Mouse (Mus musculus) heart, postnatal 10 days (tissue): ENCODE measurements around the gene Wdr76. TPM values are rescaled to one million over a fixed set of nuclear protein-coding genes. Genes with fewer than 3 reads are reported as not detected.
"Not testable (repeated sequence)": the region's sequence is repeated elsewhere in the genome, so short reads cannot be mapped to it uniquely, and the experiment has no call there.

Experiments
- DNase-seq, 2 experiments: peaks; one replicate each; pipeline ENCODE4 v3.0.0; 2021
- intact Hi-C: fragments of 180-260 bp; cut with DNase I; formaldehyde crosslinking; loops from one replicate; pipeline ENCODE4 v1.15.1; 2025
- total RNA-seq, 2 experiments: library from RNA; stranded (reverse); gene quantifications; 2 replicates each; pipeline ENCODE4 v1.2.3; 2021

The Wdr76 gene
- total RNA-seq = 1 to 10 TPM; 6.2 to 8.3 TPM

GRCm38 (mm10) chr2:121505942-121506882, at the start of gene Wdr76, which contains the start of gene Mfap1a:
Wdr76 (plus strand) TSS chr2:121506723.
Mfap1a (minus strand) TSS chr2:121506665.
- DNase-seq = peak; percentile 88 to 89
- intact Hi-C loops = loop anchor here (5.0 kb wide), 1 partner anchor 34 kb away; the partner anchor contains the start of gene Mfap1b

- DNase-seq = no peak
- intact Hi-C loops = no loop called here
Observed at GRCm38 (mm10) chr2:121460071-121460470, 46.5 kb upstream of the Wdr76 start.

- DNase-seq, intact Hi-C loops: not testable (repeated sequence)
Observed at GRCm38 (mm10) chr2:121468982-121469381, 37.5 kb upstream of the Wdr76 start.

GRCm38 (mm10) chr2:121472783-121473182, 33.7 kb upstream of the Wdr76 start:
- intact Hi-C loops = loop anchor here (5.0 kb wide), 1 partner anchor 35 kb away; the partner anchor contains the start of genes Mfap1a and Wdr76
- DNase-seq = not testable (repeated sequence)

GRCm38 (mm10) chr2:121473301-121474179, 33.0 kb upstream of the Wdr76 start, which contains the start of gene Mfap1b:
Mfap1b (minus strand) TSS chr2:121474067.
- peak; percentile 87 for DNase-seq
- intact Hi-C loops = loop anchor here (5.0 kb wide), 1 partner anchor 34 kb away; the partner anchor contains the start of genes Mfap1a and Wdr76

GRCm38 (mm10) chr2:121474180-121474535, 32.4 kb upstream of the Wdr76 start:
- intact Hi-C loops = loop anchor here (5.0 kb wide), 1 partner anchor 33 kb away; the partner anchor contains the start of genes Mfap1a and Wdr76
- DNase-seq = no peak

GRCm38 (mm10) chr2:121475306-121475705, 31.2 kb upstream of the Wdr76 start:
- intact Hi-C loops, DNase-seq: not testable (repeated sequence)

- DNase-seq = no peak
- intact Hi-C loops = no loop called here
Observed at GRCm38 (mm10) chr2:121477491-121478266, 28.8 kb upstream of the Wdr76 start.

GRCm38 (mm10) chr2:121480498-121480897, 26.0 kb upstream of the Wdr76 start:
- DNase-seq = peak in 1 of 2 experiments; percentile 27
- intact Hi-C loops = no loop called here

GRCm38 (mm10) chr2:121480916-121481315, 25.6 kb upstream of the Wdr76 start:
- intact Hi-C loops, DNase-seq: not testable (repeated sequence)

- intact Hi-C loops = no loop called here
- no peak for DNase-seq
Observed at GRCm38 (mm10) chr2:121483576-121483975, 22.9 kb upstream of the Wdr76 start.

GRCm38 (mm10) chr2:121484403-121484802, 22.1 kb upstream of the Wdr76 start:
- DNase-seq, intact Hi-C loops: not testable (repeated sequence)

GRCm38 (mm10) chr2:121501550-121501949, 5.0 kb upstream of the Wdr76 start:
- DNase-seq = not testable (repeated sequence)

GRCm38 (mm10) chr2:121507173-121507950, 839 bp downstream of the Wdr76 start:
- intact Hi-C loops = loop anchor here (5.0 kb wide), 1 partner anchor 35 kb away; the partner anchor contains the start of gene Mfap1b
- DNase-seq = no peak

More at GRCm38 (mm10) chr2:121501550-121501949, 5.0 kb upstream of the Wdr76 start:
- intact Hi-C loops = not testable (repeated sequence)

GRCm38 (mm10) chr2:121507951-121508330, 1.4 kb downstream of the Wdr76 start:
- DNase-seq = no peak
- intact Hi-C loops = loop anchor here (5.0 kb wide), 1 partner anchor 36 kb away; the partner anchor contains the start of gene Mfap1b

- DNase-seq = peak; percentile 48 to 66
- intact Hi-C loops = loop anchor here (5.0 kb wide), 1 partner anchor 37 kb away; the partner anchor contains the start of gene Mfap1b
Observed at GRCm38 (mm10) chr2:121509584-121509983, 3.1 kb downstream of the Wdr76 start.

- intact Hi-C loops = no loop called here
- DNase-seq = no peak
Observed at GRCm38 (mm10) chr2:121511401-121511800, 4.9 kb downstream of the Wdr76 start.

GRCm38 (mm10) chr2:121512991-121513765, 6.7 kb downstream of the Wdr76 start:
- not testable (repeated sequence) for DNase-seq

More at GRCm38 (mm10) chr2:121512991-121513765, 6.7 kb downstream of the Wdr76 start:
- intact Hi-C loops = not testable (repeated sequence)
